Mouse (Mus musculus): ENCODE measurements at regions not wholly inside any gene's neighbourhood (a gene's known extent, or its start where the extent isn't known, plus 50 kb on each side); places are given as distances from the start of the nearest gene placed in this dataset.
"Not testable (repeated sequence)": the region's sequence is repeated elsewhere in the genome, so short reads cannot be mapped to it uniquely, and the experiment has no call there.

DNA sequence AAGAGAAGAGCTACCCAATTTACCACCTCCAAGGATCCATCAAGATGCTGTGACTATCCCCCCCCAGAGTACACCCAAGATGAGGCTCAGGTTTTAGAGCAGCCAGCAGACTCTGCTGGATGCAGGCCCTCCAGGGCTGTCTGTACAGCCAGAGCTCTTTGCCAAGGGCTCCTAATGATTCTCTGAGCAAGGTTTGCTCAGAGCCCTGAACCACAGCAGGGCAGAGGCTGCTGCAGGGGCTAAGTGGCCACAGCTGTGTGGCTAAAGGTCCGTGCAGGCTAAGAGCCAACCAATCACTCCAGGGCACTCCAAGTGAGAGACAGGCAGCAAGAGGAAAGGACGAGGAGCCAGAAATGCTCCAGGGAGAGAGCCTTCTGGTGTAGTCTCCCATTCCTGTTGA lies 289.2 kb upstream of the Kdm8 start:
- DNase-seq (ENCODE audit: low spot score in 2 of 2): no peak

DNA sequence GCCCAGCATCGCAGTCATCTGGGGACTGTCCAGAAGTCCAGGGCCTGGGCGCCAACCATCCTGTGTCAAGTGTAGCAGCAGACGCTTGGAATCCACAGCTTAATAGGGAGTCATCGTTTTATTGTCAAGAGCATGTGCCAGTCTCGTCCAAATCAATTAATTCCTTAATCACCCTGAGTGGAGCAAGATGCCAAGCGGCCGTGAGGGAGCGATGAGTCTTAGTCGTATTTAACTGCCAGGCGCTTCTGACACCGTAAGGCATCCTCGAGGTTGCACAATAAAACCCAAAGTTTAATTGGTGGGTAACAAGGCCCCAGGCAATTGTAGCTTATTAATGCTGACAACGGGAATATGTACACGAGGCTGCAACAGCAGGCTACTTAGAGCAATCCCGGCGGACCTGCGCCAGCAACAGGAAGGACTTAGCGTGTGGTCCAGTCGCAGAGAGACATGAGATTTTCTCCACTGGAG lies 277.6 kb upstream of the Kdm8 start:
- DNase-seq (ENCODE audit: low spot score in 2 of 2): peak in 1 of 2 experiments; percentile 15

DNA sequence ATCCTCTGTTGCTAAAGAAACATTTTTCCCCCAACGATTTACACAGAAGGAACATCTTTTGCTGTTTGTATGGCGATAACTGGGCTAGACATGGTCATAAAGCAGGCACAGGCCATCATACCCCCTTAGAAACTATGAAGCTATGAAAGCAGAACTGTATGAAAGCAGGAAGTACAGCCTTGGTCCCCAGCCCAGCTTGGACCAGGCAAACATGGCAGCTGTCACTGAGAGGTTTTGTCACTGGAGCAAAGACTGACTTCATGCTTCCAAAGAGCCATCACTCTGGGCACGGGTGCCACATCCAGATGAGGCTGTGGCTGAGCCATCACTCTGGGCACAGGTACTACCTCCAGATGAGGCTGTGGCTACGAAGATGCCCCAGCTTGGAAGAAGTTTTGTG lies 276.8 kb upstream of the Kdm8 start:
- no peak for DNase-seq (ENCODE audit: low spot score in 2 of 2)

DNA sequence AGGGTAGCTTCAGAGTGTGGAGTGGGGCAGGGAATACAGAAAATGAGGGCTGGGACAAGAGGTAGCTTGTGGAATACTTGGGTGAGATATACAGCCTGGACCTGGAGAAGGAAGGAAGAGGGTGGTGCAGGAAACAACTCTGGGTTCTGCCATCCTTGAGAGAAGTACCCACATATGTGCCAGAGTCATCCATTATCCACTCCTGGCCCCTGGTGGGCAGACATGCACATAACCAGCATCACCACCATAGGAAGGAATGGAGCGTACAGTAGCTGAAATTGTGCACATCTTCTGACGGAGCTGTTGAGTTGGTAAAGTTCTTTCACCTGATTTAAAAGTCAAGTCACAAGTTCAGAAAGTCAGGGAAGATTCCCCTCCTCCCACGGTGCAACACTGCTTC lies 262.9 kb upstream of the Kdm8 start:
- peak in 1 of 2 experiments; percentile 54 for DNase-seq (ENCODE audit: low spot score in 2 of 2)

DNA sequence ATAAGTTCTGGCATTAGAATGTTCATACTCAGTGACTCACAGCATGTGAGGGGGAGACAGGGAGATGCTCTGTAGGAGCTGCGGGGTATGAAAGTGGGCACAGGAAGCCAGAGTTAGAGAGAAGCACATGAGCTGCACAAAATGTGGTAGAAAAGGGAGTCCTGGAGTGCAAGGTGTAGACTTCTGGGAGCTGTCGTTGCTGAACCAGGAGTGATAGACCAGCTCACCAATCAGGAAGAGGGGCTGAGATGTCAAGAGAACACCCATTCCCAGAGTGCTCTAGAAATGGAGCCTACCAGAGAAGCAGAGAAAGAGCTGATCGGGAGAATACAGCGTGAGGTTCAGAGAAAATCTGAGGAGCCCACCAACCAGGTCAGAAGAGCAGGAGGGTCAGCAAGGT lies 262.2 kb upstream of the Kdm8 start:
- DNase-seq (ENCODE audit: low spot score in 2 of 2): no peak

DNA sequence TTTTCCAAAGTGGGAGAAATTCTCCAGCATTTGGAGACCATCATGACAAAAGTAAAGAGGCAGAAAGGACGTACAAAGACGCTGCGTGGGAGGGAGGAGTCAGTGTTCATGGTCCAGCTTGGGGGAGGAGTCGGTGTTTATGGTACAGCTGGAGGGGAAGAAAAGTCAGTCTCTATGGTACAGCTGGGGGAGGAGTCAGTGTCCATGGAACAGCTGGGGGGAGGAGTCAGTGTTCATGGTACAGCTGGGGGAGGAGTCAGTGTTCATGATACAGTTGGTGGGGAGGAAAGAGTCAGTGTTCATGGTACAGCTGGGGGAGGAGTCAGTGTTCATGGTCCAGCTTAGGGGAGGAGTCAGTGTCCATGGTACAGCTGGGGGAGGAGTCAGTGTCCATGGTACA lies 261.5 kb upstream of the Kdm8 start:
- not testable (repeated sequence) for DNase-seq (ENCODE audit: low spot score in 2 of 2)

DNA sequence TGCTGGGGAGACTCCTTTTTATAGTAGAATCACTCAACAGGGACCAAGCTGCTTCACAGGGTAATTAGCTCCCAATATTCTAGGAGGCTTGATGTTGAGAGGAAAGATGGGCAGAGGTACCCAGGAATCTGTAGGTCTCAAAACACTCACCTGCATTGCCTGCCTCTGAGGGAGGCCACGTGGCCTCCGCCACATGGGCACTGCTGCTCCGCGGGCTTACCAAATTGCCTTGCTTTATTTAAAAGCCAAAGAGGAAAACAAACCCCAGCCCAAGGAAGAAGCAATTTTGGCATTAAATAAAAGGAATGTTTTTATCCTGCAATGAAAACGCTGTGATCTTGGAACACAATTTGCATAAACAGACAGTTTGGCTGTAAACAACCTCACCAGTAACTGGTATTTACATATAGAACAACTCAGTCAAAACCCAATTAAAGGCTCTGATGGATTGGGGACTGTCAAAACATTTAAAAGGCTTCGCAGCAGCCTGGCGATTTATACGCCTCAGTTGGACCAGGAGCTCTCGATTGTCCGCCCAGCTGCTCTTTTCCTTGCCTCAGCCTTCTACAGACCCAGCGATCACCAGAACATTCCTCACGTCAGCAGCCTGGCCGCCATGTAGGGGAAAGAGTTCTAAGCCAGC lies 259.3 kb upstream of the Kdm8 start:
- DNase-seq (ENCODE audit: low spot score in 2 of 2): no peak

DNA sequence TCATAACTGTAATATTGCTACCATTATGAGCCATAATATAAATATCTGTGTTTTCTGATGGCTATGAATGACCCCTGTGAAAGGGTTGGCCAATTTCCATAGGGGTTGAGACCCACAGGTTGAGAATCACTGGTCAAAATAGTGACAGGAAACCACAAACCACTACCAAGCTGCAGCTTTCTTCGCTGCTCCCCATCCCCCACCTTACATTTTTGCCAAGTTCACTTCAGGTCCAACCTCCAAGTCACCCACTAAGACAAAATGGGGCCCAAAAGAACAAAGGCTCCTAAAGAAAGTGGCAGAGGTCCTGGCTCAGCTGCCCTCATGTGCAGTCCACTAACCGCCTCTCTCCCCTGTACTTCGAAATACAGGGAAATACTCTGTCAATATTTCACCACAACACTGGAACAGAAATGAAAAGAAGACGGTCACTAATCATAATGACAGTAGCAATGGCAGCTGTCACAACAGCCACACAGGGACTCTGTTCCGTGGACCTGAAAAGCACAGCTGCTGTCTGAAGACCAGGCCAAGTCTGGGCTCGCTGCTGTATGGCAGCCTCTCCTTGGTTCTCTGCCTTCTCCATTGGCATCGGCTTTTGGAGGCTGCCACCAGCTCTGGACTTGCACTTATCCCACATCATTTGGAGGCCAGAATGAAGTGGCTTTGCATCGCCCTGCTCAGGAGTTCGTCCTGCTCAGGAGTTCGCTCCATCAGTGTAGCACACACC lies 257.3 kb upstream of the Kdm8 start:
- DNase-seq (ENCODE audit: low spot score in 2 of 2): peak in 1 of 2 experiments; percentile 41

DNA sequence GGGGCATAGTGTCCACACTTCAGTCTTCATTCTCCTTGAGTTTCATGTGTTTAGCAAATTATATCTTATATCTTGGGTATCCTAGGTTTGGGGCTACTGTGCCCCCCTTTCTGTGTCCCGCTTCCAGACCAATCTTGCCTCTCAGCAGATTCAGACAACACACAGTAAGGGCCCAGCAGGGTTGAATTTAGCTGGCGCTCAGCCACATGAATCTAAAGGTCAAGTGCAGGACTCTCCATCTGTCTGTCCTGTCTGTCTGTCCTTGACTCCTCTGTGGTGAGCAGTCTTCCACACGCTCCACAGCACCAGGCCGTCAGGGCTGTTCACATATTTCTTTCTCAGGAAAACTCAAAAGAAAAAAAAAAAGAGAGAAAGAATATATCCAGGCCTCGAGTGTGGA lies 255.5 kb upstream of the Kdm8 start:
- DNase-seq (ENCODE audit: low spot score in 2 of 2): peak in 1 of 2 experiments; percentile 11

DNA sequence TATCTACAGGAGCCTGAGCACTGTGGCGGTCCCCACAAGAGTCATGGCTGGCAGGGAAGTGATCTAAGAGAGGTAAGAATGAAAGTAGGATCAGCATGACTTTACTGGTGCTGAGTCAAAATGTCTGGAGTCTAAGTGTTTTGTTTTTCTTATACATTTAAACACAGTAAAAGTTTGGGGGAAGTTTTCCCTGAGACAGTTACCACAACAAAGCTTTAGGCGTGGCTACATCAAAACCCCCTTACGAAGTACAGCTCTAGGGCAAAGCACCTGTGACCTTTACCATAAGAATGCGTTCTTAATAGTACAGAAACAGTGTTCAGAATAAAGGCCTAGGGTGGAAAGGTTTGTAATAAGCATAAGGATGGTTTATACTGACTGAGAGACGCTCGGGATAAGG lies 254.4 kb upstream of the Kdm8 start:
- no peak for DNase-seq (ENCODE audit: low spot score in 2 of 2)

DNA sequence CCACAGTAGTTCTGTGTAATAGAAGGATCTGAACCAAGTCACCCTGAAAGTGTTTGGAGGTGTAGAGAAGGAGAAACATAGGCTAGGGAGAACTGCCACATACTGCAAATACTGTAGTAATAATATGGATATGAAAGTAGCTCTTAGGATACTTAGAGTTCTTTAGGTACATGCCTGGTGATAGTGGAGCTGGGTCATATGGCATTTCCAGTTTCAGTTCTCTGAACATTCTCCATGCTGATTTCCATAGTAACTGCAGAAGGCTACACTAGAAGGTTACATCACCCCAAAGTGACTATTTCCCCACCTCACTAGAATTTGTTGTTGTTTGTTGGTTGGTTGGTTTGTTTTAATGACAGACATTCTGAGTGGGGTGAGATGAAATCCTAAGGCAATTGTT lies 253.2 kb upstream of the Kdm8 start:
- DNase-seq (ENCODE audit: low spot score in 2 of 2): no peak

DNA sequence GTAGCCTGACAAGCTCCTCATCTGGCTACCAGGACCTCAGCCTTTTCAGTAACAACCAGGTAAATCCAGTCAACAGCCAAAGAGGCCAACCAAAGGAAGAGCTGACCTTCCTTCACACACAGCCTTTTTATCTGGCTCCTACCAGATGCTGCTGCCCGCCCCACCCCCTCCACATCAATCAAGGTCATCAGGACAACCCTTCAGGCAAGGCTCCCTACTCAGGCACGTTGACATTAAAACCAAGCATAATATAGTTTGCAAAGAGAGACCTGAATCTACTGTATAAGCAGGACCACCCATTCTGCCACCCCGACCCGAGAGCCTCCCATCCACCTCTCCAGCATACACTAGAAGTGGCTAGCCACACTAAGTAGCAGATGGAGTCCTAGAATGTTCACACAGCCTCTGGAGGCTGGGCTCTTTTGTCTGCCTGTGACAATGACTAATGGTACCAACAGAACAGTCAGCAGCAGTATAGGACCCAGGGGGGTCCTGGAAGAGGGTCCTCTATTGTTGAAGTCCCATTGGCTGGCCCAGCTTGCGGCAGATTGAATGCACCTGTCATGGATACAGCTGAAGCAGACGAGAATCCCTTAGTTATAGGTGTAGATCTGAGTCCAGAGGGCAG lies 233.0 kb upstream of the Kdm8 start:
- DNase-seq (ENCODE audit: low spot score in 2 of 2): no peak

DNA sequence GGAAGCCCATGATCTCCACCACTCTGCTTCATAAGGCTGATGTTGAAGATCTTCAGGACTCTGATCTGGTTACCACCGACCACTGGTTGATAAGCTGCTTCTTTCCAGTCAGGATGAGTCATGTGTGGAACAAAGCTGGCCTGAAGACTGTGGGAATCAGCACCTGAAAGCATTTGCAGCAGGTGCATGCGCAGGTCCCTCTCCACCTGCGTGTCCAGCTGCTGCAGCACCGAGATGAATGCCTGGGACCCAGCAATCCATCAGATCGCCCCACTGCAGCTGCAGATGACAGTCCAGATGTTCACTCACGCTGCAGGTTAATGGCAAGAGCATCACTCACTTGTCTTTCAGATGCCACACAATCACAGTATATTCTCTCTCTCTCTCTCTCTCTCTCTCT lies 230.4 kb upstream of the Kdm8 start:
- no peak for DNase-seq (ENCODE audit: low spot score in 2 of 2)

DNA sequence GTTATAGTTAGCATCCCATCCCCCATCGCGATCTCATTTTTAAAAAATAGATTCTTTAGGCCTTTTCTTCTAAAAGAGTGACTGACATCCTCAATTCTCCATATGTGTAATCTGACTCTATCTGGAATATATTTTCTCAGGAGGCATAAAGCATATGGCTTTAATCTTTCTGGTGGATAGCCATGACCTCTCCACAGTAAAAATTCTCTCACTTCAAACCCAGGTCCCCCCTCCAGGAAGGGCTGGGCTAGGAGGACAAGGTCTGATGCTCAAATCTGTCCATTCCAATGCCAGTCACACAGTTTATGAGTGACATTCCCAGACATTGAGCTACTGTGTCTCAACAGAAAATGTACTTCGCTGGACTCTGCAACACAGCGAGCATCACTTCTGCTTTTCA lies 226.8 kb upstream of the Kdm8 start:
- no peak for DNase-seq (ENCODE audit: low spot score in 2 of 2)

DNA sequence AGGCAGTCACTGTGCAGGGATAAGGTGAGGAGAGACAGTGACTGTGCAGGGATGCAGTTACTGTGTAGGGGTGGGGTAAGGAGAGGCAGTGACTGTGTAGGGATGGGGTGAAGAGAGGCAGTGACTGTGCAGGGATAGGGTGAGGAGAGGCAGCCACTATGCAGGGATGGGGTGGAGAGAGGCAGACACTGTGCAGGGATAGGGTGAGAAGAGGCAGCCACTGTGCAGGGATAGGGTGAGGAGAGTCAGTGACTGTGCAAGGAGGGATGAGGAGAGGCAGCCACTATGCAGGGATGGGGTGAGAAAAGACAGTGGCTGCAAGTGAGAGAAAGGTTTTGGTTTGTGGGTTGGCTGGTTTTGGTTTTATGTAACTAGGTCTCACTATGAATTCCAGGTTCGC lies 221.8 kb upstream of the Kdm8 start:
- no peak for DNase-seq (ENCODE audit: low spot score in 2 of 2)

DNA sequence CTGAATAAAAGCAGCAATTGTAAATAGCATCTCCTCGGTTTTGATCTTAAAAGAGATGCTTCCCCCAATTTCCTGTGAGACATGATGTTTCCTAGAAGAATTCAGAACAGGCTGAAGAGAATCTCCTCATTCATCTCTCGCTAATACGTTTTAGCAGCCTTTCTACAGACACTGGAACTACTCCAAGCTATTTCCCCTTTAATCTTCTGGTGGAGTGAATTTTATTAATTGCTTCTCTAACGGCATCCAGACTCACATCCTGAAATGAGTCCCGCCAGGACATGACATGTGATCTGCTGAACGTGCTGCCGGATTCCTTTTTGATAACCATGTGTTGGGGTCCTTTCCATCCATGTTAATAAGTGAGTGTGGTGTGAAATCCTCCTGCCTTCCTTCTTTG lies 209.6 kb upstream of the Kdm8 start:
- no peak for DNase-seq (ENCODE audit: low spot score in 2 of 2)

DNA sequence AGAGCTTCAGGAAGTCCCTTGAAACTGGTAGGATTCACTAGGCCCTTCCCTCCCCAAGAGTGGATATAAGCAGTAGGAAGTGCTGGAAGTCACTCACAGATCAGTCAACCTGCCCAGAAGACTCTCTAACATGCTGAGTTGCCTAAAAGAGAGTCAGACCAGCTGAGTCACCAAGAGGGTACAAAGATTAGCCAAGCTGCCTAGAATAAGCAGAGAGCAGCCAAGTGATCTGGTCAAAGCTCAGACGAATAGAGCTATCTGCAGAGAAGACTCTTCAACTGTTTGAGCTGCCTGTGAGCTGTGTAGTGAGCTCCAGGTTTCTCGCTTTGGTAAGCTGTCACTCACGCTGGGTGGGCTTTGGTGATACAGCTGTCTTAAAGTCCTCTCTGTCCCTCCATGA lies 207.4 kb upstream of the Kdm8 start:
- no peak for DNase-seq (ENCODE audit: low spot score in 2 of 2)

DNA sequence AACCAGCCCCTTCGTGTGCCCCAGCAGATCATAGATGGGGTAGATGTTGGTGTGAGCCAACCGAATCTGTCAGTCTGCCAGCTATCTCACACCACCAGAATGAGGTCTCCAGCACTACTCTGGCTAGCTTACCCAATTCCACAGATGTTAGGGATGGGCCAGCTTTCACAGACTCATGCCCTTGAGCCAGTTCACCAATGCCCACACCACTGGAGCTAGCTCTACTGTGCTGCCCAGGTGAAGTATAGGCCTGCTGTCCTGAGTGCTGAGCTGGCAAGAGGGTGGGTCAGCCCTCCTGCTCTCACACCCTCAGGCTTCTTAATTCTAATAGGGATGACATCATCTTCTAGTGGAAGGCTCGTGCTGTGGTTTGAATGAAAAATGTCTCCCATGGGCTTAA lies 201.5 kb upstream of the Kdm8 start:
- DNase-seq (ENCODE audit: low spot score in 2 of 2): no peak

DNA sequence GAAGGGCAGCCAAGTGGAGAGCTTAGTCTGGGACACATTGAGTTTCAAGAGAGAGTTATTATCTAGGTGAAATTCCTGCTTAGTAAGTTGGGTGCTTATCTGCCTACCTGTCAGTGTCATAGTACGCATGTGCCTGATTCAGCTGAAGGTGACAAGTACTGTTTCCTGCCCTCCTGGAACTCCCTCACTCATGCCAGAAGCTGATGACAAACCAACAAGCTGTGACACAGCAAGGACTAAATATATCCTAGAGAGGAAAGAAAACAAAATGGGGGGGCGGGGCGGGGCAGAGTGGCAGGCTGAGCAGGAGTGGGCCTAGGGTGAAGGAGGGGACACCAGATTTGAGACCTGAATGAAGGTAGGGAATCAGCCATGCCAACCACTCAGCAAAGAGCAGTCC lies 196.1 kb upstream of the Kdm8 start:
- DNase-seq (ENCODE audit: low spot score in 2 of 2): no peak

DNA sequence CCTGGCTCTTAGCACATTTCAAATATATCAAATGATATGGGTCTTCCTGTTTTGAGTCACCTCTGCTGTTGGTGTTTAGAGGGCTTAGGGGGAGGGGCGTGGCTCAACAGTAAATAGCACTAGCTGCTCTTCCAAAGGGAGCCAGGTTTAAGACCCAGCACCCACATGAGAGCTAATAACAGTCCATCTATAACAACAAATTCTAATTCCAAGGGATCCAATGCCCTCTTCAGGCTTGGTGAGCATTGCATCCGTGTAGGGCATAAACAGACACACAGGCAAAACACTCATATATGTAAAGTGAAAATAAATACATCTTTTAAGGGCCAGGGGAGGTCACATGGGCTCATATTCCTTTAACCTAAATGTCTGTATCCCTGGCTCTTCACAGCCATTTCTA lies 194.1 kb upstream of the Kdm8 start:
- no peak for DNase-seq (ENCODE audit: low spot score in 2 of 2)

DNA sequence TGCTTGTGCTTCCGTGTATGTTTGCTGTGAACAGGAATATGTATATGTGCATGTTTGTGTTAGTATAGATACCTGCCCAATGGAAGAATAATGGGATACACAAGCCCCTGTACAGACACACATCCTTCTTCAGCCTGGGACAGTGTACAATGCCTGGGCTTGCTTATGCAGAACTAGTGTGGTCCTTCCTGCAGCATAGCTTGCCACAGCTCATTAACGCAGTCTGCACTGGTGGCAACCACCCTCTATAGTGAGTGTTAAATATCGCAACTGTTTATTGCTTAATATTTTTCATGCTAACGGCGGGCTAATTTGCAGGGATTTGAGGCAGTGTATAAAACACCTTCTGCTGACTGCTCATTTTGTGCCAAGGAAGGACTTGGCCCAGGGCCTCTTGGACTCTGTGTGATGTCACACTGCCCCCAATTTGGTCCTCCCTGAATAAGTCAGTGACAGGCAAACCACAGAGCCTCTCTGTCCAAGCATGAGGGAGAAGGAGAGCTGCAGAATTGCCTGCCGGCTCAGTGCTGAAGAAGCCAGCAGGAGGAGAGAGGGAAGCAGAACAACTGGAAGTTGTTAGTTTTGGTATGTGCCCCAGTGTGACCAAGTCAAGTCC lies 193.4 kb upstream of the Kdm8 start:
- peak in 1 of 2 experiments; percentile 17 for DNase-seq (ENCODE audit: low spot score in 2 of 2)

DNA sequence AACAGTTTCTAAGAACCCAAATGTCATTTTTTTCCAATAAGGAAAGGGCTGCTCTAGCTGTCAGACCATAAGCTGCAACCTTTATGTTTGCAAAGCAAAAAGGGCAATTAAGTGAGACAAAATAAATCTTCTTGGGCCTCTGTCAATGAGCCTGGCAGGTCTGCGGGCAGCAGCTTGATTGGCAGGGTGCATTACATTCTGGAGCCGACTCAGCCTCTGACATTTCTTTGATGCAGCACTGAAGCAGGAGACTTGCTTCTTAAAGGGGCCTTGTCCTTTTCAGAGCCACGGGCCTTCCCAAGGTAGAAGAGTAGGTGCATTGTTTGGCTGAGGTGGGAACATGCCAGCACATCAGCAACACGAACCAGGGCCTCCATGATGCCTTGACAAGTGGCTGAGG lies 190.2 kb upstream of the Kdm8 start:
- no peak for DNase-seq (ENCODE audit: low spot score in 2 of 2)

DNA sequence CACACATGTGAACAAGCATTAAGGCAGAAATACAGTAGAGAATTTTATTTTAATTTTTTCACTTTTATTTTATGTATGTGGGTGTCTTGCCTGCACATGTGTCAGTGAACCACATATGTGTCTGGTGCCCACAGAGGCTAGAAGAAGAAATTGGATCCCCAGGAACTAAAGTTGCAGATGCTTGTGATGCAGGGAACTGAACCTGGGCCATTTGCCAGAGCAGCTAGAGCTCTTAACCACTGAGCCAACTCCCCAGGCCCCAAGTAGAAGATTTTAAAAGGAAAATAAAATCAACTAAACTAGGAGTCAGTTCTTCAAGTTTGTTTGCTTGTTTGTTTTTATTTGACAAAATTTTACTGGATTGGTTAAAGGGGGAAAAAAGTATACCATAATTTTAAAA lies 185.5 kb upstream of the Kdm8 start:
- DNase-seq (ENCODE audit: low spot score in 2 of 2): peak in 1 of 2 experiments; percentile 23
